ENCODE assay signal across 8 mouse cellular contexts in the genomic region with DNA sequence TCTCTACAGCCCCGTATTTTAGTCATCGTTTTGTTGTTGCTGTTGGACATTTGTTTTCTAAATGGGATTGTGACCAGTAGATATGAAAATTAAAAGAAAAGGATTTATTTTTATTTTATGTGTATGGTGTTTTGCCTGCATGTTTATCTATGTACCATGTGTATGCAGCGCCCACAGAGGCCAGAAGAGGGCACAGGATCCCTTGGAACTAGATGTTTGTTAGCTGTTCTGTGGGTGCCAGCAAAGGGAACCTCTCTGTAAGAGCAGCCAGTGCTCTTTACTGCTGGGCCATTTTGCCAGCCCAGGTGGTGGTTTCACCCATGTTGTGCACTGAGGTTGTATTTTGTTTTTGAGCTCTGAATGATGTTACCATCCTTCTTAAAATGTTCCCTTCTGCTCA. TPM values are rescaled to one million over a fixed set of nuclear protein-coding genes. Genes with fewer than 3 reads are reported as not detected.
DNase-seq lines count a peak whose midpoint lies in the region; ATAC-seq and TF ChIP-seq lines count a peak whose summit lies in the region.

No protein-coding gene starts in this region.

- H3K27ac ChIP-seq in liver, embryonic 11.5 days (ENCODE audit: low read depth, low read length): no peak overlapping the region
- no peak overlapping the region for H3K27ac ChIP-seq in cortical plate, adult 2 months (ENCODE audit: insufficient read depth, low read length)
- H3K27ac ChIP-seq in hindbrain, postnatal 0 days: no peak overlapping the region
- H3K27ac ChIP-seq in liver, embryonic 14.5 days: no peak overlapping the region

- H3K36me3 ChIP-seq in liver, embryonic 11.5 days (ENCODE audit: control insufficient read depth, insufficient read depth, low read length): no peaks in the 10 kb centered on the region
- H3K36me3 ChIP-seq in hindbrain, postnatal 0 days (ENCODE audit: insufficient read depth, low read length): no peaks in the 10 kb centered on the region
- no peaks in the 10 kb centered on the region for H3K36me3 ChIP-seq in liver, embryonic 14.5 days (replicated peaks; ENCODE audit: control insufficient read depth, insufficient read depth, low read depth)

- peak; percentile 74 for TF ChIP-seq CTCF in cortical plate, adult 2 months (IDR thresholded peaks at IDR 0.05; ENCODE audit: extremely low read depth, insufficient read depth, low read length)
- peak; percentile 89 for TF ChIP-seq CTCF in hindbrain, postnatal 0 days (IDR thresholded peaks at IDR 0.05; ENCODE audit: low read depth)
- TF ChIP-seq CTCF in liver, embryonic 14.5 days (IDR thresholded peaks at IDR 0.05; ENCODE audit: low read depth): peak; percentile 56

- WGBS in liver, embryonic 11.5 days: 66% methylated on average over 3 of the region's 3 CpGs
- 66% methylated on average over 3 of the region's 3 CpGs for WGBS in hindbrain, postnatal 0 days
- 47% methylated on average over 3 of the region's 3 CpGs for WGBS in liver, embryonic 14.5 days (ENCODE audit: insufficient replicate concordance)

- DNase-seq in liver: peak; percentile 32
- no peak for DNase-seq in liver, embryonic 11.5 days (ENCODE audit: low spot score)
- peak; percentile 33 for DNase-seq in ZHBTc4 (ENCODE audit: low read depth, low spot score)
- peak; percentile 79 for DNase-seq in hindbrain, postnatal 0 days (ENCODE audit: low spot score)
- DNase-seq in liver, embryonic 14.5 days (ENCODE audit: low read depth in 3 of 3, low spot score in 3 of 3): no peak
- peak; percentile 33 for DNase-seq in right cerebral cortex, postnatal 25 days
- no peak for DNase-seq in spleen, adult 12 weeks (ENCODE audit: low spot score)

- no peaks in the 10 kb centered on the region for H3K27me3 ChIP-seq in liver, embryonic 11.5 days (replicated peaks; ENCODE audit: control insufficient read depth, insufficient read depth, low read length)
- no peaks in the 10 kb centered on the region for H3K27me3 ChIP-seq in hindbrain, postnatal 0 days (ENCODE audit: insufficient read depth, low read length)
- no peaks in the 10 kb centered on the region for H3K27me3 ChIP-seq in liver, embryonic 14.5 days (ENCODE audit: control insufficient read depth, insufficient read depth, low read length)

- no peak overlapping the region for H3K4me3 ChIP-seq in liver, embryonic 11.5 days (ENCODE audit: low read depth, low read length)
- no peak overlapping the region for H3K4me3 ChIP-seq in cortical plate, adult 2 months (ENCODE audit: insufficient read depth, low read length)
- H3K4me3 ChIP-seq in hindbrain, postnatal 0 days (ENCODE audit: low read length): no peak overlapping the region
- no peak overlapping the region for H3K4me3 ChIP-seq in liver, embryonic 14.5 days (ENCODE audit: insufficient read depth in 1 of 2, low read depth in 2 of 2, low read length in 2 of 2)

- H3K4me1 ChIP-seq in liver, embryonic 11.5 days (replicated peaks; ENCODE audit: control insufficient read depth, insufficient read depth, low read length): no peaks in the 10 kb centered on the region
- no peaks in the 10 kb centered on the region for H3K4me1 ChIP-seq in cortical plate, adult 2 months (ENCODE audit: control insufficient read depth, insufficient read depth, low read length)
- H3K4me1 ChIP-seq in hindbrain, postnatal 0 days (ENCODE audit: insufficient read depth, low read length): no peaks in the 10 kb centered on the region
- no peaks in the 10 kb centered on the region; a peak in 1 of 4 replicates for H3K4me1 ChIP-seq in liver, embryonic 14.5 days (replicated peaks; ENCODE audit: control insufficient read depth in 2 of 2, insufficient read depth in 2 of 2, low read length in 1 of 2)

- no peak overlapping the region for H3K4me2 ChIP-seq in liver, embryonic 11.5 days
- no peak overlapping the region for H3K4me2 ChIP-seq in hindbrain, postnatal 0 days (ENCODE audit: low read depth, low read length)
- H3K4me2 ChIP-seq in liver, embryonic 14.5 days (ENCODE audit: low read depth): no peak overlapping the region

- H3K9ac ChIP-seq in liver, embryonic 11.5 days (ENCODE audit: low read depth, low read length): no peak overlapping the region
- no peak overlapping the region for H3K9ac ChIP-seq in hindbrain, postnatal 0 days (replicated peaks; ENCODE audit: low read length)
- no peak overlapping the region for H3K9ac ChIP-seq in liver, embryonic 14.5 days (replicated peaks)

- TF ChIP-seq POLR2A in cortical plate, adult 2 months (IDR thresholded peaks at IDR 0.05; ENCODE audit: extremely low read depth, insufficient read depth, low read length): no peak

- H3K9me3 ChIP-seq in liver, embryonic 11.5 days (ENCODE audit: control insufficient read depth, low read length): no peaks in the 10 kb centered on the region
- no peaks in the 10 kb centered on the region for H3K9me3 ChIP-seq in hindbrain, postnatal 0 days (ENCODE audit: low read length)
- H3K9me3 ChIP-seq in liver, embryonic 14.5 days (ENCODE audit: control insufficient read depth, low read length): no peaks in the 10 kb centered on the region

- TF ChIP-seq EP300 in liver, embryonic 14.5 days (IDR thresholded peaks at IDR 0.05; ENCODE audit: low read depth): no peak

- no peak for ATAC-seq in liver, embryonic 11.5 days (replicated peaks; ENCODE audit: low FRiP score)
- peak; percentile 70; the same call in 1 of the 2 replicates for ATAC-seq in hindbrain, postnatal 0 days
- ATAC-seq in liver, embryonic 14.5 days (ENCODE audit: insufficient read depth): no peak

RNA-seq across cellular contexts. Expression of gene Asb1, which starts 33.9 kb away (rescaled TPM):
- 12.2 and 13.4 TPM in 2 replicates for polyA plus RNA-seq in liver, embryonic 11.5 days (2014; fragmentation: Nextera tagmentation; extraction: Ambion mirVana)
- polyA plus RNA-seq in cortical plate, adult 2 months (2012; rRNA removed): 20.7 and 22.2 TPM in 2 replicates
- total RNA-seq in hindbrain, postnatal 0 days (2014; rRNA removed): 35.2 and 41.9 TPM in 2 replicates
- polyA plus RNA-seq in hindbrain, postnatal 0 days (2015; fragmentation: Nextera tagmentation; extraction: Ambion mirVana): 9.5 and 10.2 TPM in 2 replicates
- polyA plus RNA-seq in liver, embryonic 14.5 days (2012; rRNA removed): 9.4 and 10.4 TPM in 2 replicates
- polyA plus RNA-seq in liver, embryonic 14.5 days (2014; fragmentation: Nextera tagmentation; extraction: Ambion mirVana): 12.6 and 15.8 TPM in 2 replicates

Comparison
In these comparisons a context has a peak if more than half of its experiments do, and no peak if none do; other contexts are left out.
1. DNase-seq: peak in liver (single experiment), ZHBTc4 (single experiment), hindbrain, postnatal 0 days (single experiment) and right cerebral cortex, postnatal 25 days (single experiment); none in liver, embryonic 11.5 days (single experiment), liver, embryonic 14.5 days (0 of 3) and spleen, adult 12 weeks (single experiment).
2. Peak in every context shown above with its lines, with median percentiles within 50 percentile points of each other: CTCF ChIP-seq.